Mouse (Mus musculus): ENCODE measurements at regions not wholly inside any gene's neighbourhood (a gene's known extent, or its start where the extent isn't known, plus 50 kb on each side); places are given as distances from the start of the nearest gene placed in this dataset.

DNA sequence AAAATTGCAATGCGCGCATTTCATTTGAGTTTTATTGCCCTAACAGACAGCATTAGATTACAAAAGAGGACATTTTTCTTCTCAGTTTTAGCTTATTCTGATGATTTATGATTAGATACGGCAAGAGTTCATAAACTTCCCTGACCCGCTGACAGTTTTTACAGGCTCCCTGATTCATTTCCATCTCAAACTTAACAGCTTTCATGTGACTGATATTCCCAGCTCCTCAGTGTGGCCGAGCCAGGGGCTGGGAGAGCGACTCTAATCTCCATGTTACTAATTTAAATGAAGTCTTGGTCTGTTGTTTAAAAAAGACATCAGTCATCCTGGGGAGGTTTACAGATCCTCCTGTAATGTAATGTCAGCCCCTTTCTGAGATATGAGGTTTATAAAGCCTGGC, 355.5 kb upstream of the Prox1 start:
- no peak for DNase-seq

DNA sequence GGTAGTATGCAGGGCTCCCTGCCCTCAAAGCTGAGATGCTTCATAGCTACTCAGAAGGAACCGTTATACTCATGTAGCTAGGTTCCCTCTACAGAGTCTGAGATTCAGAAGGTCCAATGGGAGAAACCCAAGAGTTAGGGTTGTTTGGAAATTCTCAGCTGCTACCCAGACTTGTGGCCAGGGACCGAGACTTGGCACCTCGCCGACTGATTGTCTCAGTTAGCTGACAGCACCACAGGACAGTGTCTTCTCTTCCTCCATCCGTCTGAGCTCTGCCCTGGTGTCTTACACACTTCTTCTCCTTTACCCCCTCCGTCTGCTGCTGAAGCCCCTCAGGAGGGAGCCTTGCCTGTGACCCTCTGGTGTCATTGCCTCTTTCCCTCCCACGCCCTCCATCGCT, 329.6 kb upstream of the Prox1 start:
- no peak for DNase-seq

DNA sequence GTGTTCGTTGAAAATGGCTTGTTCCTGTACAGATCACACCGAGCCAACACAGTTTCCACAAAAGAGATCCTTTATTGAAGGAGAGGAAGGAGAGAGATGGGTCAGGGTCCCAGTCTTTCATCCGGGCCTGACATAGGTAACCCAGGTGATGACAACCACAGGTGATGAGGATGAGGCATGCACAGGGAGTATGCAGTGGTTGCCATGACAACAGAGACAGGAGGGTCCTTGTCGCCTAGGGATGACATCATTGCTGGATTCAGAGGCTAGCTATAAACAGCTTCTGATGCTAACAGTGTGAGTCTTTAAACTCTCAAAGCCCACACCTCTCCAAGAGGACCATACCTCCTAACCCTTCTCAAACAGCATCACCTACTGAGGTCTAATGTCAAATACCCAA, 327.0 kb upstream of the Prox1 start:
- no peak for DNase-seq

DNA sequence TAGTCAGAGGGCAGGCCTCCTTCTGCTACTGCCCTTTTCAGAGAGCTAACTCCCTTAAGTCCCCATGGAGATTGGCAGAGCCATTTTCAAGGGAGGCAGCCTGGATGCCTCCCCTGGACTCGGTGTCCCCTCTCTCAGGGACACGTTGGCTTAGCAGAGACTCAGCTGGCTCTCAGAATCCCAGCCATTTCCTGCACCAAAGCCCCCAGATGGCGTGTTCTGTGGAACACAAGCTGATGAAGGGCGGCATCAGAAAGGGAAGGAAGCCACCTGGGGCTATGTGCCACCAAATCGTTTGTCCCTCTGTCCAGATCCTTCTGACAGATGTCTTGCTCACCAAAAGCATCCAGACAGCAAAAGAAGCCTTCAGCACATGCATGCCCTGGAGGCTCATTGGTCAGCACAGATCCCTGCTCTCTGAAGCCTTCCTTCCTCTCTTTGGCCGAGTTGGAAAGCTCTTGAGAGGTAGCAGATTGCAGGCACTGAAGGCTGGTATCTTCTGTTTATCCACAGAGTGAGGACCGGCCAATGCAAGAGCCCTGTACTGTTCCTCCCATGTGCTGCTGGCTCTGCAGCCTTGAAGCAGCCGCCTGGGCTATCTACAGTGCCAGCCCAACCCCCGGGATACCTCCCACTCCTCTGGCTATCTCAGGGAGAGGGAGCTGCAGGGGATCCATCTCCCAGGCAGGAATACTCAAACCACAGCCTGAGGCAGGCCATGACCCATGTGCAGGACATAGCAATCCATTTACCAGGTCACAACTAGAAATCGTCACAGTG, 325.4 kb upstream of the Prox1 start:
- DNase-seq: no peak

DNA sequence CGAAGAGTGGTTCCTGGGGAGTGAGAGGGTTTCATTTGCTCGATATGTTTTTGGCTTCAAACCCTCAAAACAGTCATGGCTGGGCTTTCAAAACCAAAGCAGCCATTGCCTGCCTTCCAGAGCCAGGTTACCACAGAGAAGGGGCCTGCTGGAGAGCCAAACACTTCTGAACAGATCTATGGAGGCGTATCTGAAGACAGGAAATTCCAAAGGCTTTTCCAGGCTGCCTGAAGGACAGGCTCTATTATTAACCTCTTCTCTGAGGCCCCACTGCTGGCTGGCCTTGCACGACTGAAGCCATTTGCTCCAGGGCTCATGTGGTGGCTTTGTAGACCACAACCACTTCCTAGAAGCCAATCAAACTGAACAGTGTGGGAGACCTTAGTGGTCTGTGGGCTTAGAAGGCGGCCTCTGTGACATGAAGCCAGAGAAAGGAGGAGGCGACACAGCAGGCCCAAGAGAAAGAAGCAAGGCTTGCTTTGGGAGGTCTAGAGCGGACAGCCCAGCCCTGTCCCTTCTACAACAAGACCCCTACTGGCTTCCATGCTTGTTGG, 316.1 kb upstream of the Prox1 start:
- no peak for DNase-seq

DNA sequence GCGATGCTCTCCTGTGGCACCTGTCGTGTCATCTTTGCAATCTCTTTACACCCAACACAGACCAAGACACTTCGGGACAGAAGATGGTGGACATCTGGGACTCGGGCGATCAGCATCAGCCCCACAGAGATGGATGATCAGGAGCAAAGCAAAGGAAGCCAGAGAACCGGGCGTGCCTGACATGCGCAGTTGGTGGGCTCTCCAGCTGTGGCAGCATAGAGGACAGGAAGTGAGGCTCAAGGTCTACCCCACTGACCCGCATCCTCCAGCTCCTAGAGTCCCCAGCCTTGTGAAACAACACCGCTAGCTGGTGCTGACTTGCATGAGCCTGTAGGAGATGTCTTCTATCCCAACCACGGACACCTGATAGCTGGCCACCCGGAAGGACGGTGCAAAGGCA, 312.9 kb upstream of the Prox1 start:
- no peak for DNase-seq

DNA sequence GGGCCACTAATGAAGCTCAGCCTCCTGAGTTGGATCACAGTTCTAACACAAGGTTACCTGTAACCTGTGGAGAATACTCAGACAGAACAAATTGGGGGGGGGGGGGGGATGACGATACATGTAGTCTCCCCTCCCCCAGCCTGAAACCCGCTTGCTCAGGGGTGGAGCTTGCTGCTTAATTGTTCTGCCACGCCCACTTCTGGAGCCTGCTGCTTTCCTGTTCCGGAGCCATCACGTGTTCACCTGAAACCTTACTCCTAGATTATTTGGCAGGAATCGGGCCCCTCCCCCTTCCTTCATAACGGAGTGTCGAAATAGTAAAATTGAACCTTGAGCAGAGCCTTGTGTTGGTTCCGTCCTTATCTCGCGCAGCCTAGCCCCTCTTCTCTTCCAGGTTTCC, 310.6 kb upstream of the Prox1 start:
- DNase-seq: peak; percentile 6

DNA sequence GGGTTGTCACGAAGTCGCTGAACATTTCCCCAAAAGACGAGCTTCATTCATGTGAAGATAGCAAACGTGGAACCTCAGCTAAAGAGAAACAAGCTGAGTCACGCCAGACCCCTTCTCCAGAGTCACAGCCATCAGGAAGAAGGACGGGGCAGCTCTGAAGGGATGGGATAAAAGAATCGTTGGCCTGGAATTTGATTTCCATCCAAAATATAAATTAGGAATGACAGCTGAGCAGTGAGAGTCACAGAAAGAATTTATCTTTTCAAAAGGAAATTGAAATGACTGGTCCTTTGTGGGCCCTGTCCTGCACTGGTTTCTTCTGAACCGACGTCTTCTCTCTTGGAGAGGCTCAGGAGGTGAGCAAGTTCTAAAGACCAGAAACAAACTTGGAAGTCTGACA, 310.1 kb upstream of the Prox1 start:
- peak; percentile 7 for DNase-seq

DNA sequence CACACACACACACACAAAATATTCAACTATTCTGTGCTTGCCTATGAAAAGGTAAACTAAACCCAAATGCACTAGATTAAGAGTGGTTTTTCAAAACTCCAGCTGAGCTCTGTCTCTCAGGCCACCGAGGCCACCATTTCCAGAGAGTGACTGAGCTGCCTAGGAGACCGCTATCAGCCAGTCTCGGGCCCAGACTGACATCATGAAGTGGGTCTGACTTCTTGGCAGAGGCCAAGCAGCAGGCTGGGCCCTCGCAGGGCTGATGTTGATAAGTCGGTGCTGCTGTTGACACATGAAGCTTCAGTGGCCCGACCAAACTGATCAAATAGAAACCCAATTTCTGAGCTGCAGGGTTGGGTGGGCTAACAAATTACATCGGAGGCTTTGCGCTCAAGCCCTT, 302.2 kb upstream of the Prox1 start:
- DNase-seq: no peak

DNA sequence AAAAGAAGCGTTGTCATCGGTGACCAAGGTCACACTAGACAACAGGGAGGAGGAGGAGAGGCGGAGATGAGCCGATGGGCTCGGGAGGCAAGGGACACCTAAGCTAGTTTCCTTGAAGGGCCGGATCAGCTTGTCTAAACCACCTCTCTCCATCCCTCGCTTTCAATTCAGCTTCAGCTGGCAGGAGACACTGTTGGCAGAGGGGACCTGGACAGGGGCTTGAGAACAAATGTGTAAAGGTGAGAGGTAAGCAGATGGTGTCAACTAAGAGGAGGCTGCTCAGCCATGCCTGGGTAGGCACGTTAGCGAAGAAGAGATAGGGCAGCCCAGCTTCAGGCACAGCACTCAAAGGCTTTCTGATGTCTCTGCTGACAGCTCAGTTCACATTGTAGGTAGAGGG, 299.8 kb upstream of the Prox1 start:
- DNase-seq: no peak

DNA sequence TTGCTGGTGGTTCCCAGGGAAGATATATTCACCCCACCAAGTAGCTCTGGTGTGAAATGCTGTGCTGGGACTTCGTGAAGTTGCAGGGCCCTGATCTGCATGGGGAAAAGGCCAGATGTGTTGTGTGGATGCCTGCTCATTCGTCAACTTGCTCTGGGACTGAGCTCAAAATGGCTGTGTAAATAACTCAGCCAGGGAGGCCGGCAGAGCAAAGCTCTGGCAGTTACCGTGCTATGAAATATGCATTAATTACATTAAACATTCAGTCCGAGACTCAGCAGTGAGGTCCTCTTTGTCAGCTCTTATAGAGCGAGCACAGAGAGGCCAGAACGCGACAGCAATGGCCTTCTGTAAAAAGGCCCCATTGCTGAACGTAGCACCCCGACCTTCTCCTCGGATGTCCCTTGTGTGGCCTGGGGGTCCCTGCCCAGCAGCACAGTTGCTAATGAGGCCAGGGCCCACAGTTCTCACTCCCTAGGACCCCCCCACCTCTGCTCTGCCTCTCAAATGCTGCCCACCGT, 287.1 kb upstream of the Prox1 start:
- no peak for DNase-seq

DNA sequence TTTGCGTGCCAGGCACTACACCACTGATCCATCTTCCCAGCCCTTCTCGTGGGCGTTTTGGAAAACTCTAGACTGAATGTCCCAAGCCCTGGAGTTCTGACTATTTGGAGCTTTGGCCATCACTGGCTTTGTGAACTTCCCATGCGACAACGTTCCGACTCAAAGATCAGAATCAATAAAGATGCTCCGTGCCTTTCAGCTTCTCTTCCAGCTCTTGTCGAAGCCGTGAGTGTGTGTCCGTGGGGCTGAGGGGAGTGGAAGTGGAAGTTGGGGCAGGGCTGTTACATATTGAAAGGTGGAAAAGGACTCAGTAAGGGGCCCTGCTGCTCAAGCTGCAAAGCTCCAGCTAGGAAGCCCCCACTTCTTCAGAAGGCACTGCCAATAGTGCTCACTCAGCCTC, 283.0 kb upstream of the Prox1 start:
- no peak for DNase-seq

DNA sequence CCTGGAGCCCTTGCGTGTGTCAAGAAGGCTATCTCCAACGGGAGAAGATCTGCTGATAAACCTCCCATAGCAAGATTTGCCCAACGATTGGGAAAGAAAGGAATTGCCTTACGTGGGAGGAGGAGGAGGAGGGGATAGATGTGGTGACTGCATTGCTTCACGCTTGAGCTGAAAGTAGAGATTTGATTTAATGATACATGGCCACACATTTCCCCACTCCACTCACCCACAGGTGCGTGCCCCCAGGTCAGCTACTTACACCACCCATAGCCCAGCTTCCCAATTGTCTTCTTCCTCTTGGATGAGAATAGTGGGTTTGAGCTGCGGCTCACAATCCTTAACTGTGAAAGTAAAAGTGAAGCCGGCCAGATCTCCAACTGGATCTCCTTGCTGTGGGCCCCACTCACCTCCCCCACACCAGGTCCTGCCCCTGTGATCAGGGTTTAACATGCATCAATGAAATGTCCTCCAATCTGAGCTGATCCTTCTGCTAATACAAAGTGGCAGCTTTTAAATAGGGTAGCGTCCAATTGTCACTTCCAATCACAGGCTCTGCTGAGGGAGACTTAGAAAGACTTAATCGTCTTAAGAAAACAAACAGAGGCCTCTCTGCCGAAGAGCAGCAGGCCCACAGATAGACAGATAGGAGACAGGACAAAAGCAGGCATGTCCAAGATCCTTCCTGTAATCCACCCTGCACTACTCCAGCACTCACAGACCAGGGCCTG, 281.8 kb upstream of the Prox1 start:
- DNase-seq: no peak

DNA sequence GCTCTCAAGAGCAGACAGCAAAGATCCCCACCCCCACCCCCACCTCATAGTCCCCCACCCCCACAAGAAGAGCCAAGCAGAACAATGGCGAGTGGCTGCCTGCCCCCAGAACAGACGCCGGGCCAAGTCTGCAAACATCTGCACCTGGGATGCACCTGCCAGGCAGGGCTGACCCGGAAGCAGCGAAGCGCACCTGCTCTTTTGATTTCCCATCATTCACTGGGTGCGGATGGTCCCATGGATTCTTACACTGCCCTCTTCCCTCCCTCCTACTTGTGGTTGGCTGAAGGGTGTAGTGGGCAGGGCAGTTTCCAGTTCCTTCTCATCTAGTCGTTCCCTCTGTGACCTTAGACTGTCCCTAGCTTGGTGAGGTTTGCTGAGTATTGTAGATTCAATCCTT, 277.7 kb upstream of the Prox1 start:
- no peak for DNase-seq

DNA sequence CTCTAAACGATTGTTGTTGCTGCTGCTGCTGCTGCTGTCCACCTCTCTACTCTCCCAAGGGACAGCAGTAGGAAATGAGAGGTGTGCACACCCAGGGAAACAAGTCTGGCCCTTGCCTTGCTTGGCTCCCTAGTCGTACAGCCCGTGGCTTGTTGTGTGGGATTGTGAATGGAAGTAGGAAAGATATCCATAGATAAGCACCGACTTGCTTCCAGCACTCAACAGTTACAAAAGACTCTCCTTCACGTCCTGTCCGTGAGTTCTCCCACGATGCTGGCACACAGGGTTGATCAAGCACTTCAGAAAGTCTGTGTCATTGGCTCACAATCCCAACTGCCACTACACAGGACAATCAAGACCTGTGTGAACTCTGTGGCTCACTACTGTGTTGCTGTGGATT, 276.7 kb upstream of the Prox1 start:
- DNase-seq: no peak

DNA sequence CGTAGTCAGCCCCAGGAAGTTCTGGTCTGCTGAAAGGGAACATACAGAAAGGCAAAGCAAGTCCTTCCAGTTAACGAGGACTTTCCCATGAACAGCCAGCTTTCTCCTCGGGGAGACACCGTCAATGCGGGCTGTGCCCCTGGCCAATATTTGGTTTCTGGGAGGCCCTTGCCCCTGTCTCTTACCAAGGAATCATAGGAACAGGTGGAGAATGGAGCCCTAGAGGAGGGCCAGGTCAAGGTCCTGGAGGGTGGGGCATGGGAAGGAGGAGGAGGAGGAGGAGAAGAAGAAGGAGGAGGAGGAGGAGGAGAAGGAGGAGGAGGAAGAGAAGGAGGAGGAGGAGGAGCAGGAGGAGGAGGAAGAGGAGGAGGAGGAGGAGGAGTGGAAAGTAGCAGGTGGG, 276.2 kb upstream of the Prox1 start:
- no peak for DNase-seq

DNA sequence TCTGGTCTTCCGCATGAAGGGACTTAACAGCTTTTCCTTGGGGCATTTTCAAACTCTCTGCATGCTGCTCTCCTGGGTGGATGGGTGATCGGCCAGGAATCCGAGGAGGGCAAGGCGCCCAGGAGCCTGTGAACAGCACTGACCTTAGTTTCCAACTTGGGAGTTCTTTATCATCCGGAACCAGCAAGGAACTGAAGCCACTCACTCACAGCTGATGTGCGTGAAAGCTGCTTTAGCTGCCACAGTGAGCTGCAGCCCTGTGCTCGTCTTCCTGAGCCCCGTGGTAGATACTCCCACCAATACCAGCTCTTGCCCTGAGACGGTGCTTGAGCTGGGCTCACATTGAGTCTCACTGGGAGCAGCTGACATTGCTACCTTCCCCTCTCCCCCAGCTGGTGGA, 273.9 kb upstream of the Prox1 start:
- no peak for DNase-seq

DNA sequence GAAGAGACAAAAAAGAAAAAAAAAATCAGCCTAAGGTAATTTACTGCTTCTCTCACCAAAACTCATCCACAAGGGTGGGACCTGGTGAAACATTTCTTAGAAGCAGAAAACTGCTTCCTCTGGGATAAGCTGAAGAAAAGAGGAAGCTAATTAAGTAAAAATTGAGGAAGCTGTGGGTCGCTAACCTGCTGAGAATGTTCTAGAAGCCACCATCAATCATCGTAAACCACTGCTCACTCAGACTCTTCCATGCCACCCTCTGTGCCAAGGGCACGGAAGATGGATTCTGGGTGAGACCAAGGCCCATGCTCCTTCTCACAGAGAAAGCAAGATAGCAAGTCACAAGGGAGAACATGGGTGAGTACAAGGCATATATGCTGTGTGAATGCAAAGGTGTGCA, 272.7 kb upstream of the Prox1 start:
- DNase-seq: no peak

DNA sequence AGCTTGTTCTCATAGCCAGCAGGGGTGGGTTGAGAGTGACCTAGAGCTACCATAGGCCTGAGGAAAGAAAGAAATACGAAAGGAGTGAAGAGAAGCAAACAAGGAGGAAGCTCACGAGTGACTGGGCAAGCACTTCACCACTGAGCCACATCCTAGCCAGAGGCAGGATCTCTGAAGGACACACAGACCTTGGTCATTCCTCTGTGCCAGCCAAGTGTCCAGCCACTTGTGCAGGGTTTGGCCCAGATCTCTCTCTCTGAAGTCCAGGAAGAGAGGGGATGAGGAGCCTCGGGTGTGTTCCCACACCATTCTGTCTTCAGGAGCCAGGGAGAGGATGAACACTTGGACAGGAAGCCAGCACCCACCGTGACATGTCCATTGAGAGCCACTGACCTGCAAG, 271.7 kb upstream of the Prox1 start:
- peak; percentile 69 for DNase-seq

DNA sequence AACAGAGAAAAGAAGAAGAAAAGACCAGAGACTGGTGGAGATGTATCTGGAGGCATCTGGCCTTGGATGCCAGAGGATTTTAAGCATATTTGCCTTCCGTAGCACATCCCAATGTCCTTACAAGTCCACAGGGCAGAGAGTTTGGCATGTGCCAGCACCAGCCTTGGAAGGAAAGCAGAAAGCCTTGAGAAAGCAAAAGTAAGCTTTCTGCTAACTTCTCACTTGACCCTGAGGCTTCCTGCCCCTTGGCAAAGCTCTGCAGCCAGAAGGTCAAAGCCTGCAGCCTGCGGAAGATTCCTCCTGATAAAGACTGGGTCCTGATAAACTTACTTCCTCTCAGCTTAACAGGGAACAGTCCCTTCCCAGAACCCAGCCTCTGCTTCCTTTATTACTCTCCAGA, 268.3 kb upstream of the Prox1 start:
- peak; percentile 84 for DNase-seq

DNA sequence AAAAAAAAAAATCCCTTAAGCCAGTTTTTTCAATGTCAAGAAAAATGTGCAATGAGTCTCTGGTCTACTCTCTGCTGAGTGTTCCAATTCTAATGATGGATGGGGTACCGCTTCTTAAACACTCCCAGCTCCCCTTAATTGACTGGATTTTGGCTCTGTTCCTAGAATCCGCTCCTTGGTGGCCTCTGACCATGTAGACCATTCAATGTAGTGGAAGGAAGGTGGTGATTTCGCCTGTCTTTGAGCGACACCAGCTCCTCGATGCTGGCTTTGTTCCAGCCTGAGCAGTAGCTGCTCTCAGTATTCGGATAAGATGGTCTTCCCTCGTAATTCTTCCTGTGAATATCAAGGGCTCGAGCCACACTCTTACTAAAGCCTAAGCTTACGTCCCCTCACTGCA, 252.4 kb upstream of the Prox1 start:
- DNase-seq: peak; percentile 8

DNA sequence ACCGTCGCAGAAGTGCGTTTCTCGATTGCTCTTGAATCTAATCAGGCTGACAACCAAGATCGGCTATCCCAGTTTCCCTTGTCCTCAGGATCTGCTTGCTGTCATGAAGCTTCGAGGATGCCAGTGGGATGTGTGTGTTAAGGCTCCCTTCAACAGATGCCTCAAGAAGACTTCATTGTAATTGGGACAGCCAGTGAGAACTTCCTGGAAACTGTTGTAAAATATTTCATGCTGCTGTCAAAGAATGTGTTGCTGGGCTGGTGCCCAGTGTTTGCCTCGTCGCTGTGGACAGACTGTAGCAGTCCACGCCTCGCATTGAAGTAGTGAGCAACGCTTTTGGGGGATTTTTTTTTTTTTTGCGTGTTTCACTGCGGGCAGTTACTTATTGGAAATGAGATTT, 249.2 kb upstream of the Prox1 start:
- DNase-seq: no peak

DNA sequence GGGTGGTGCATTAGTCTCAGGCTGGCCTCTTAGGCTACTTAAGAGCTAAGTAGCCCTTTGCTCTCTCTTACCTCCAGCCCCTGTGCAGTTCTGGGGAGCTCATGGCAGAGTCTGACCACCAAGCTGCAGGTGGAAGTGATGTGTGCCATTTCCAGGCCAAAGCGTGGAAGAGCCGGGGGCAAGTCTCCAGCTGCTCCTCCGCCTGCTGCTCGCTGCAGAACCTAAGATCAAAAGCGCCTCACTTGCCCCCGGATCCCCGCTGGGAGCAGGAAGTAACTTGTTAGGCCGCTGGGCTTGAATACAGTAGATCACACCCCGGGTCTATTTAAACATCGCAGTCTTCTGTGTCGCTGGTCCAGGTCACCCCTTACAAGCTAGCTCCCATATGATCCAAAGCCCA, 246.8 kb upstream of the Prox1 start:
- DNase-seq: no peak

DNA sequence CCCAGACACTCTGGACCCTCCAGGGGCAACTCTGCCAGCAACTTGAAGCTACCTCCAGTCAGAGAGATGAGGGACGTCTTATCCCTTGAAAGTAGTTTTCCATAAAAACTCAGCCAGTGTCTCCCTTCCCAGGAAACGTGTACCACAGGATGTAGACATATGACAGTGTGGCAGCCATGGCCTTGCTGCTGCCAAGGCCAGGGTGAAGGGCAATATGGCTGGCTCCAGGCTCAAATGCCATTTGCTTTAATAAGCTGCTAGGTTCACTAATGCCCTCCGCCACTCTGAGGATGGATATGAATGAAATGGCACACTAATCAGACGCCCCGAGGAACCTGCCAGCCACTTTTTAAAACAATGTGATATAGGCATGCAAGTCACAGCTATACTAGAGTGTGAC, 241.2 kb upstream of the Prox1 start:
- peak; percentile 58 for DNase-seq

All from adrenal gland, adult 2 months (tissue).